Mouse (Mus musculus) heart, embryonic 15.5 days (tissue): Measurements from ENCODE around the gene Cdr2. TPM values are rescaled to one million over a fixed set of nuclear protein-coding genes. Genes with fewer than 3 reads are reported as not detected.
"Not testable (repeated sequence)": the region's sequence is repeated elsewhere in the genome, so short reads cannot be mapped to it uniquely, and the experiment has no call there.

Experiments used
- ATAC-seq: fragments of 200-750 bp; cut with Nextera tagmentation; replicated peaks from 2 replicates; pipeline ENCODE4 v1.8.0; 2017; ENCODE audit warnings: low read depth, moderate TSS enrichment; ENCODE audit not compliant: insufficient number of reproducible peaks, insufficient read depth, low FRiP score
- H3K27ac ChIP-seq: fragments of 300-500 bp; sonication (generic); 2 replicates; pipeline ENCODE4 v1.5.1; 2015; ENCODE audit warnings: mild to moderate bottlenecking, inconsistent platforms
- H3K27me3 ChIP-seq: fragments of 300-500 bp; sonication (generic); 2 replicates; pipeline ENCODE4 v1.6.1; 2015; ENCODE audit warnings: inconsistent platforms
- H3K36me3 ChIP-seq: fragments of 300-500 bp; sonication (generic); 2 replicates; pipeline ENCODE4 v1.6.1; 2015; ENCODE audit warnings: mild to moderate bottlenecking, inconsistent platforms
- H3K4me1 ChIP-seq: fragments of 300-500 bp; sonication (generic); replicated peaks from 2 replicates; pipeline ENCODE4 v1.6.1; 2015; ENCODE audit warnings: inconsistent platforms
- H3K4me2 ChIP-seq: fragments of 300-500 bp; sonication (generic); 2 replicates; pipeline ENCODE4 v1.6.1; 2015; ENCODE audit warnings: inconsistent platforms, mild to moderate bottlenecking, moderate library complexity
- H3K4me3 ChIP-seq: fragments of 300-500 bp; sonication (generic); 2 replicates; pipeline ENCODE4 v1.5.1; 2015; ENCODE audit warnings: mild to moderate bottlenecking, inconsistent platforms
- H3K9ac ChIP-seq: fragments of 300-500 bp; sonication (generic); 2 replicates; pipeline ENCODE4 v1.6.1; 2015; ENCODE audit warnings: mild to moderate bottlenecking, inconsistent platforms
- H3K9me3 ChIP-seq: fragments of 300-500 bp; sonication (generic); replicated peaks from 2 replicates; pipeline ENCODE4 v1.6.1; 2016; ENCODE audit warnings: inconsistent platforms
- WGBS: fragments of 180-500 bp; shearing (Covaris S2); methylation state at CpG from one replicate; pipeline ENCODE4 v1.1.7; 2015; ENCODE audit warnings: mixed read lengths; 5-methylcytosine and 5-hydroxymethylcytosine counted together
- polyA plus RNA-seq: library from polyadenylated mRNA; unstranded; fragments of >200 nt; fragmentation: Nextera tagmentation; extraction: Ambion mirVana; gene quantifications from 2 replicates; pipeline ENCODE4 v1.2.1, GENCODE M21; 2015

Gene Cdr2
- polyA plus RNA-seq, 1 experiment from 2014 or later, result 13.2 TPM

GRCm38 (mm10) chr7:120963126-120963525 lies 19.0 kb downstream of the Cdr2 start:
- no peak for ATAC-seq
- H3K9ac ChIP-seq, result no peak overlapping the region
- no peaks in the 10 kb centered on the region for H3K27me3 ChIP-seq
- 0 out of 2 replicates have a peak, but pooled peaks cover 2% of the 10 kb centered on the region for H3K4me1 ChIP-seq
- WGBS, result 72% methylated on average over 5 of the region's 5 CpGs
- no peaks in the 10 kb centered on the region for H3K9me3 ChIP-seq
- H3K4me2 ChIP-seq, result no peak overlapping the region
- H3K27ac ChIP-seq, result no peak overlapping the region
- no peak overlapping the region for H3K4me3 ChIP-seq
- H3K36me3 ChIP-seq, result peaks cover 17% of the 10 kb centered on the region; the same call in 1 of the 2 replicates

GRCm38 (mm10) chr7:120961893-120962292 lies 20.2 kb downstream of the Cdr2 start:
- Histone ChIP-seq H3K9me3 (no peaks in the 10 kb centered on the region), H3K4me1 (0 out of 2 replicates have a peak, but pooled peaks cover 2% of the 10 kb centered on the region), H3K4me2 (no peak overlapping the region), H3K36me3 (peaks cover 22% of the 10 kb centered on the region; the same call in 1 of the 2 replicates), H3K27me3 (no peaks in the 10 kb centered on the region), H3K27ac (no peak overlapping the region), H3K9ac (no peak overlapping the region), H3K4me3 (no peak overlapping the region)
- ATAC-seq, result no peak
- 57% methylated on average over 3 of the region's 3 CpGs for WGBS

GRCm38 (mm10) chr7:120960601-120961000 lies 21.5 kb downstream of the Cdr2 start:
- peaks cover 24% of the 10 kb centered on the region; the same call in 1 of the 2 replicates for H3K36me3 ChIP-seq
- H3K27ac ChIP-seq, result no peak overlapping the region
- no peaks in the 10 kb centered on the region for H3K9me3 ChIP-seq
- 87% methylated on average over 6 of the region's 6 CpGs for WGBS
- no peak overlapping the region for H3K4me3 ChIP-seq
- no peak overlapping the region for H3K9ac ChIP-seq
- H3K4me1 ChIP-seq, result 0 out of 2 replicates have a peak, but pooled peaks cover 2% of the 10 kb centered on the region
- H3K4me2 ChIP-seq, result no peak overlapping the region
- no peak for ATAC-seq
- no peaks in the 10 kb centered on the region for H3K27me3 ChIP-seq

GRCm38 (mm10) chr7:120960116-120960515 lies 22.0 kb downstream of the Cdr2 start:
- Histone ChIP-seq H3K4me3 (no peak overlapping the region), H3K36me3 (peaks cover 24% of the 10 kb centered on the region; the same call in 1 of the 2 replicates), H3K9ac (no peak overlapping the region), H3K9me3 (no peaks in the 10 kb centered on the region), H3K4me1 (0 out of 2 replicates have a peak, but pooled peaks cover 2% of the 10 kb centered on the region), H3K27me3 (no peaks in the 10 kb centered on the region), H3K4me2 (no peak overlapping the region), H3K27ac (no peak overlapping the region)
- 82% methylated on average over 2 of the region's 2 CpGs for WGBS
- ATAC-seq, result no peak

GRCm38 (mm10) chr7:120953591-120953990 lies 28.5 kb downstream of the Cdr2 start:
- H3K9ac ChIP-seq, H3K27ac ChIP-seq, H3K9me3 ChIP-seq, H3K4me2 ChIP-seq, H3K4me1 ChIP-seq, ATAC-seq, H3K4me3 ChIP-seq, H3K27me3 ChIP-seq: not testable (repeated sequence)
- peaks cover 12% of the 10 kb centered on the region; the same call in 1 of the 2 replicates for H3K36me3 ChIP-seq
- 82% methylated on average over 7 of the region's 7 CpGs for WGBS

- 61% methylated on average over 7 of the region's 8 CpGs for WGBS
- H3K4me3 ChIP-seq, result no peak overlapping the region
- H3K4me2 ChIP-seq, result no peak overlapping the region
- no peak for ATAC-seq
- no peak overlapping the region for H3K9ac ChIP-seq
- no peaks in the 10 kb centered on the region for H3K4me1 ChIP-seq
- no peak overlapping the region for H3K27ac ChIP-seq
- no peaks in the 10 kb centered on the region for H3K27me3 ChIP-seq
- no peaks in the 10 kb centered on the region for H3K9me3 ChIP-seq
- peaks cover 44% of the 10 kb centered on the region for H3K36me3 ChIP-seq
Observed at GRCm38 (mm10) chr7:120943936-120944509, 38.1 kb downstream of the Cdr2 start.

GRCm38 (mm10) chr7:120942506-120942905 lies 39.6 kb downstream of the Cdr2 start:
- ATAC-seq, result no peak
- H3K9me3 ChIP-seq, result no peaks in the 10 kb centered on the region
- no peaks in the 10 kb centered on the region for H3K27me3 ChIP-seq
- no peak overlapping the region for H3K27ac ChIP-seq
- H3K9ac ChIP-seq, result no peak overlapping the region
- no peaks in the 10 kb centered on the region for H3K4me1 ChIP-seq
- WGBS, result 89% methylated on average over 1 of the region's 1 CpGs
- peaks cover 55% of the 10 kb centered on the region for H3K36me3 ChIP-seq
- no peak overlapping the region for H3K4me2 ChIP-seq
- no peak overlapping the region for H3K4me3 ChIP-seq

GRCm38 (mm10) chr7:120941214-120941613 lies 40.9 kb downstream of the Cdr2 start:
- Histone ChIP-seq H3K27me3 (no peaks in the 10 kb centered on the region), H3K9me3 (no peaks in the 10 kb centered on the region), H3K4me3 (no peak overlapping the region), H3K36me3 (peaks cover 59% of the 10 kb centered on the region), H3K4me1 (no peaks in the 10 kb centered on the region), H3K27ac (no peak overlapping the region), H3K4me2 (no peak overlapping the region), H3K9ac (no peak overlapping the region)
- 85% methylated on average over 6 of the region's 6 CpGs for WGBS
- ATAC-seq, result no peak

GRCm38 (mm10) chr7:120940343-120940742 lies 41.8 kb downstream of the Cdr2 start:
- no peak overlapping the region for H3K4me3 ChIP-seq
- no peaks in the 10 kb centered on the region for H3K27me3 ChIP-seq
- H3K4me1 ChIP-seq, result no peaks in the 10 kb centered on the region
- no peak for ATAC-seq
- peaks cover 61% of the 10 kb centered on the region for H3K36me3 ChIP-seq
- H3K27ac ChIP-seq, result no peak overlapping the region
- WGBS, result 88% methylated on average over 12 of the region's 12 CpGs
- H3K4me2 ChIP-seq, result no peak overlapping the region
- H3K9ac ChIP-seq, result no peak overlapping the region
- no peaks in the 10 kb centered on the region for H3K9me3 ChIP-seq

GRCm38 (mm10) chr7:120938206-120938605 lies 43.9 kb downstream of the Cdr2 start:
- 81% methylated on average over 9 of the region's 9 CpGs for WGBS
- Histone ChIP-seq H3K4me3 (no peak overlapping the region), H3K9me3 (no peaks in the 10 kb centered on the region), H3K27ac (no peak overlapping the region), H3K4me1 (no peaks in the 10 kb centered on the region; the same call in 1 of the 2 replicates), H3K9ac (no peak overlapping the region), H3K4me2 (no peak overlapping the region), H3K36me3 (peaks cover 66% of the 10 kb centered on the region), H3K27me3 (no peaks in the 10 kb centered on the region)
- no peak for ATAC-seq

- ATAC-seq, result no peak
- WGBS, result 71% methylated on average over 4 of the region's 4 CpGs
- Histone ChIP-seq H3K4me1 (no peaks in the 10 kb centered on the region; the same call in 1 of the 2 replicates), H3K36me3 (peaks cover 74% of the 10 kb centered on the region), H3K9me3 (no peaks in the 10 kb centered on the region), H3K4me2 (no peak overlapping the region), H3K4me3 (no peak overlapping the region), H3K9ac (no peak overlapping the region), H3K27me3 (no peaks in the 10 kb centered on the region), H3K27ac (no peak overlapping the region)
Observed at GRCm38 (mm10) chr7:120936522-120936921, 45.6 kb downstream of the Cdr2 start.

GRCm38 (mm10) chr7:120934716-120935115 lies 47.4 kb downstream of the Cdr2 start:
- Histone ChIP-seq H3K27me3 (no peaks in the 10 kb centered on the region), H3K4me2 (no peak overlapping the region), H3K4me3 (no peak overlapping the region), H3K9me3 (no peaks in the 10 kb centered on the region), H3K36me3 (peaks cover 74% of the 10 kb centered on the region), H3K9ac (no peak overlapping the region), H3K27ac (no peak overlapping the region), H3K4me1 (no peaks in the 10 kb centered on the region; the same call in 1 of the 2 replicates)
- 29% methylated on average over 5 of the region's 5 CpGs for WGBS
- no peak for ATAC-seq
